Mouse (Mus musculus): ENCODE data around the gene Sipa1l3. TPM values are rescaled to one million over a fixed set of nuclear protein-coding genes. Genes with fewer than 3 reads are reported as not detected.
A peak's percentile ranks its signal among the peaks of the same experiment; 100 is the strongest.

Gene Sipa1l3
- polyA plus RNA-seq, 1 experiment from 2014 or later, result 16.8 TPM

DNA sequence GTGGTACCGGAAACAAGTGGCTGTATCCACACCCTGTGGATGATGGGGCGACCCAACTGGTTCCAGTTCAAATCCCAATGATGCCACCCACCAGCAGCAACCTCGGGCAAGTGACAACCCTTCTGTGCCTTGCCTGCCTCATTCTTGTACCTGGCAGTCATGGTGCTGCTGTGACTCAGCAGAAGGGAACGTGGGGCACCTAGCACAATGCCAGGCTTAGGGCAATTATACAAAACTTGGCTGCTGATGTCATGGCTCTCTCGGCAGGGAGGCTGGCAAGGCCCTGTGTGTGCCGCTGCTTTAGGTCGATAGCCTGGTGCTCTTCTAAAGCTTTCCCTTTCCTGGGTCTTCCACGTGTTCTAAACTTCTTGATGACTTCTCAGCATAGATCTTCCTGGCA, 166.2 kb downstream of the Sipa1l3 start:
- Histone ChIP-seq H3K27me3 (no peaks in the 10 kb centered on the region), H3K9me3 (no peaks in the 10 kb centered on the region), H3K4me3 (no peak overlapping the region), H3K4me2 (no peak overlapping the region), H3K27ac (replicated peaks) (no peak overlapping the region), H3K9ac (no peak overlapping the region), H3K36me3 (peaks cover 70% of the 10 kb centered on the region), H3K4me1 (replicated peaks) (no peaks in the 10 kb centered on the region)
- ATAC-seq (ENCODE audit: low read depth), result no peak
- WGBS, result 90% methylated on average over 8 of the region's 8 CpGs

DNA sequence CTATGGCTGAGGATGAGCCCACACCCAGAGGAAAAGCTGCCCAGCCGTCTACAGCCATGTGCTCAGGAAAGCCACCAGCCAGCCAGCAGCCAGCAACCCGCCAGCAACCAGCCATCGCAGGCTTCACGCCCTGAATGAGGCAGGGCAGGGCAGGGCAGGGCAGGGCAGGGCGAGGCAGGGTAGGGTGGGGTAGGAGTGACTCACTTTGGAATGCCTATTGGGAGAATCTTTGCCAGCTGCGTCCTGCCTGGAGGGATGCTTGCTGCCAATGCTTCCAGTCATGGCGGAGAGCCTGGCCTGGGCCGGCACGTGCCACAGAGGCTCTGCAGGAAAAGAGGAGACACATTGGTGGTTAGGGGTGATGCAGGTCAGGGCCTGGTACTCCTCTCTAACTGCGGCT, 168.0 kb downstream of the Sipa1l3 start:
- Histone ChIP-seq H3K27ac (replicated peaks) (no peak overlapping the region), H3K36me3 (peaks cover 71% of the 10 kb centered on the region)
- ATAC-seq (ENCODE audit: low read depth), result no peak

DNA sequence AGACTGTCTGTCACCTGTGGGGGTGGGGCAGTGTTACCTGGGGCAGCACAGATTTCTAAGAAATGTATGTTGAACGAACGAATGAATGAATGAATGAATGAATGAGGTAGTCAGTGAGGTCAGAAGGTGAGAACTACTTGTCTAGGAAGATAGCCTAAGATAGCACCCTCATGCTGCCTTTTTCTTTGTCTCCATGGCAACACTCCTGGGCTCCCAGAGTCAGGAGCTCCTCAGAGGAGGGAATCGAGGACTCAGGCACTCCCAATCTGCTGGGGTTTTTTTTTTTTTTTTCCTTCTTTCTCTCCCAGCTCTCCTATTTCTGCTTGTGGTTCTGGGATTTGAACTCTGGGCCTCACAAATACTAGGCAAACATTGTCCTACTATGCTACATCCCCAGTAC, 172.2 kb downstream of the Sipa1l3 start:
- ATAC-seq (ENCODE audit: low read depth), result no peak
- peaks cover 45% of the 10 kb centered on the region for H3K36me3 ChIP-seq
- no peaks in the 10 kb centered on the region for H3K27me3 ChIP-seq
- H3K9ac ChIP-seq, result no peak overlapping the region
- peaks cover 32% of the 10 kb centered on the region for H3K4me1 ChIP-seq (replicated peaks)
- H3K4me3 ChIP-seq, result no peak overlapping the region
- no peaks in the 10 kb centered on the region for H3K9me3 ChIP-seq
- H3K4me2 ChIP-seq, result no peak overlapping the region
- H3K27ac ChIP-seq (replicated peaks), result no peak overlapping the region
- 64% methylated on average over 3 of the region's 3 CpGs for WGBS

More for the DNA sequence above, 168.0 kb downstream of the Sipa1l3 start:
- 84% methylated on average over 10 of the region's 10 CpGs for WGBS
- no peak overlapping the region for H3K4me2 ChIP-seq
- peaks cover 11% of the 10 kb centered on the region for H3K4me1 ChIP-seq (replicated peaks)
- no peak overlapping the region for H3K9ac ChIP-seq
- no peak overlapping the region for H3K4me3 ChIP-seq
- no peaks in the 10 kb centered on the region for H3K27me3 ChIP-seq
- H3K9me3 ChIP-seq, result no peaks in the 10 kb centered on the region

DNA sequence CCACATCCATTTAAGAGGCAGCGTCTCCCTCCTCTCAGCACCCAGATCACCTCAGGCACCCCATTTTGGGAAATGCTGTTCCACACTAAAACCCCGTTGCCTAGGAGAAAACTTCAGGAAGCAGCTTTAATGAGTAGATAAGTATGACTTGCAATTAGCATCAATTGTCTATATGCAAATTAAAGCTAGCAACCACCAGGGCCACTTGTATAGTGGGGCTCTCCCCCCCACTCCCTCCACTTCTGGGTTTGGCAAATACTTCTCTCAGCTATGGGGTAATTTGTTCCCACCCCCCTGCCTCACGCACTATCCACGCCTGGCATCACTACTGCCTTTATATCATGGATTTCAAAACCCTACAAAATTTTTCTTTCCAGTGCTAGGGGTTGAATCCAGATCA, 172.9 kb downstream of the Sipa1l3 start:
- Histone ChIP-seq H3K4me1 (replicated peaks) (peaks cover 32% of the 10 kb centered on the region), H3K4me2 (no peak overlapping the region), H3K4me3 (no peak overlapping the region), H3K27me3 (no peaks in the 10 kb centered on the region), H3K9ac (no peak overlapping the region), H3K9me3 (no peaks in the 10 kb centered on the region), H3K27ac (replicated peaks) (0 out of 2 replicates have a peak overlapping the region, but pooled peaks have one; percentile 19), H3K36me3 (peaks cover 38% of the 10 kb centered on the region)
- WGBS, result 53% methylated on average over 4 of the region's 4 CpGs
- no peak for ATAC-seq (ENCODE audit: low read depth)

DNA sequence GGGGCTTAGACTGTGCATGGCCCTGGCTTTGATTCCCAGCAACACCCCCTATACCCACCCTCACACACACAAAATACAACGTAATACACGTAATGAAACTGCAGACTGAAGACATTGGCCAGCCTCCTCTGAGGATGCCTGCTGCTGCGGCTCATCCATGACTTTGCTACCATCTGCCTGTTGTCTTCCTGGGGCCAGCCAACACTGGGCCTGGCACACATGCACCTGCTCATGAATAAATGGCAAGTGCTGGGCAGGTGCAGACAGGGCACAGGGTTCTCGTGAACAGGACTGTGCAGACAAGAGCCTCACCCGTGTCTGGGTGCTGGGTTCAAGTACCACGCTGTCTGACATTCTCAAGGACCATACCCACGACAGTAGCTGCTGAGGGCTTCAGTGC, 174.7 kb downstream of the Sipa1l3 start:
- Histone ChIP-seq H3K27ac (replicated peaks) (no peak overlapping the region), H3K9me3 (no peaks in the 10 kb centered on the region), H3K36me3 (peaks cover 32% of the 10 kb centered on the region), H3K9ac (no peak overlapping the region), H3K4me3 (no peak overlapping the region), H3K4me1 (replicated peaks) (peaks cover 32% of the 10 kb centered on the region), H3K4me2 (no peak overlapping the region), H3K27me3 (no peaks in the 10 kb centered on the region)
- 88% methylated on average over 7 of the region's 7 CpGs for WGBS
- ATAC-seq (ENCODE audit: low read depth), result no peak

DNA sequence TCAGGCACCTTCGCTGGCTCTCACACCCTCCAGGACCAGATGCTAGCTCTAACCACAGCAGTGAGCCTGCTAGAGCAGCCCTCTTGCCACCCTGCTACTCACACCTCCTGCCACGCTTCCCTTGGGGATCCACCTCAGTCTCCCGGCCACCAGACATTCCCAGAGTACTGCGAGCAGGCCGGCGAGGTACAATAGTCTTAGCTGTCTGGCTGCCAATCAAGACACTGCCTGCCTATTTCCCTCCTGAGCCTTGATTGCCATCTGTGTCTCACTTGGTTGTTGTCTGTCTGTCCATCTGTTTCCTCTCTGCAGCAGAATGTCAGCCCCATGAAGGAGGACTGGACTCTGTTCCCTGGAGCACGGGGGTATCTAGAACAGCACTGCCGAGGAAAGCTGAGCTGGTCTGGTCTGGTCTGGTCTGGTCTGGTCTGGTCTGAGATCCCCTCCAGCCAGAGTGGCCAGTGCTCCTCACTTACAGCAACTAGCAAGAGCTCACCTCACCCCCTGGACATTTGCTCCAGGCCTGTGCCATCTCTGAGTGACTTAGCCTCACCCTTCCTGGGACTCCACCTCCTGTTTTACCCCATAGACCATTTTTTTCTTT, 175.8 kb downstream of the Sipa1l3 start:
- no peak for ATAC-seq (ENCODE audit: low read depth)
- Histone ChIP-seq H3K4me1 (replicated peaks) (peaks cover 32% of the 10 kb centered on the region), H3K27me3 (no peaks in the 10 kb centered on the region), H3K9me3 (no peaks in the 10 kb centered on the region), H3K27ac (replicated peaks) (peak overlapping the region; percentile 71), H3K36me3 (peaks cover 31% of the 10 kb centered on the region), H3K9ac (peak overlapping the region; percentile 31; the same call in 1 of the 2 replicates), H3K4me2 (no peak overlapping the region), H3K4me3 (no peak overlapping the region)
- WGBS, result 44% methylated on average over 8 of the region's 8 CpGs

DNA sequence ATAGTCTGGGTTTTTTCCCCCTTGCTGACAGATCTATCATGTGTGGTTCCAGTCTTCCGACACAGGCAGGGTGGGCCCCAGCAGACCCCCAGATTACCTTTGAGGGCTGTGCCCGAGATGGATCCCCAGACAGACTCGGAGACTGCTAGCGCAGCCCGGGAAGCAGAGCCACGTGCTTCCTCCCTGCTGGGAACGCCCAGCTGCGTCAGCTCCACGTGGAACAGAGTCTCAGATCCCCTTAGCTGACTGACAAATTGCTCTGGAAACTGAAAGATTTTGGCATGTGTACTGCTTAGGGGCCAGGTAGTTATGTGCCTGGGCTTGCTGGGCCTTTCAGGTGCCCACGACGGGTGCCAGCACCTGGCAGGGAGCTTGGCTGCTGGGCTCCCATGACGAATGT, 176.7 kb downstream of the Sipa1l3 start:
- H3K27me3 ChIP-seq, result no peaks in the 10 kb centered on the region
- H3K4me1 ChIP-seq (replicated peaks), result peaks cover 32% of the 10 kb centered on the region
- no peak for ATAC-seq (ENCODE audit: low read depth)
- H3K9me3 ChIP-seq, result no peaks in the 10 kb centered on the region
- no peak overlapping the region for H3K4me3 ChIP-seq
- H3K27ac ChIP-seq (replicated peaks), result peak overlapping the region; percentile 71
- H3K9ac ChIP-seq, result peak overlapping the region; percentile 34; the same call in 1 of the 2 replicates
- no peak overlapping the region for H3K4me2 ChIP-seq
- WGBS, result 48% methylated on average over 12 of the region's 12 CpGs
- peaks cover 32% of the 10 kb centered on the region for H3K36me3 ChIP-seq

DNA sequence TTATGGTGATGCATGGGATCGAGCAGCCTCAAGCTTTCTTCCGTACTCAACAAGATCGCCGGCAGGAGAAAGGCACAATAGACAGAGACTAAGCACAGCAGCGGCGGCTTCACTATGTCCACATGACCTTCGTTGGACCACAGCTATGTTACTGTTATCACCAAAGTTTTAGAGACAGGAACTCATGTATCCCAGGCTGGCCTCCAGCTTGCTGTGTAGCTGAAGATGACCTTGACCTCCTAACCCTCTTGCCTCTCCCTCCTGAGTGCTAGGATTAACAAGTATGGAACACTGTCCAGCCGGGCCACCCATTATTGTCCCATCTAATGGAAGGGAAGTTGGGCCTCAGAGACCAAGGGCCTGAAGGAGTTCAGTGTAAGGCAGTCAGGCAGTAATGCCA, 177.6 kb downstream of the Sipa1l3 start:
- H3K27ac ChIP-seq (replicated peaks), result no peak overlapping the region
- no peak overlapping the region for H3K4me3 ChIP-seq
- no peak overlapping the region for H3K9ac ChIP-seq
- peaks cover 24% of the 10 kb centered on the region for H3K4me1 ChIP-seq (replicated peaks)
- ATAC-seq (ENCODE audit: low read depth), result no peak
- H3K9me3 ChIP-seq, result no peaks in the 10 kb centered on the region
- WGBS, result 95% methylated on average over 8 of the region's 8 CpGs
- no peaks in the 10 kb centered on the region for H3K27me3 ChIP-seq
- no peak overlapping the region for H3K4me2 ChIP-seq
- peaks cover 32% of the 10 kb centered on the region for H3K36me3 ChIP-seq

DNA sequence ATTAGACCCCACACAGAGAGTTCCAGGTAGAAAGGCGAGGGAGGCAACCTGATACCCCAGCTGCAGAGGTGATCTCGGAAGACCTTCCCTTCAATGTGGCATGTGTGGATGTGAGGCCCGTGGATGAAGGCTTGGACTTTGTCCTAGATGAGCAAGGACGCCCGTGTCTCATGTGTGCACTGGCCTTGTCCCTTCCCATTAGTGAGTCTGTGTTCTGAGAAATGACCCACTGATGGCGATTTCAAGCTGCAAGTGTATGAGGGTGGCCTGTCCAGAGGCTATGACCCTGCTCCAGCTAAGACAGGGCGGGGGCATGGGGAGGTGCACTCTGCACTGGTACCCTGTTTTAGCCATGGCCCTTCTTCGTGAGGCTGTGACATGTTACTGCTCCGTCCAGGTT, 178.2 kb downstream of the Sipa1l3 start:
- H3K4me3 ChIP-seq, result no peak overlapping the region
- H3K4me2 ChIP-seq, result no peak overlapping the region
- no peak overlapping the region for H3K27ac ChIP-seq (replicated peaks)
- WGBS, result 91% methylated on average over 9 of the region's 9 CpGs
- H3K36me3 ChIP-seq, result peaks cover 32% of the 10 kb centered on the region
- no peaks in the 10 kb centered on the region for H3K9me3 ChIP-seq
- no peak for ATAC-seq (ENCODE audit: low read depth)
- no peaks in the 10 kb centered on the region for H3K27me3 ChIP-seq
- no peak overlapping the region for H3K9ac ChIP-seq
- peaks cover 18% of the 10 kb centered on the region for H3K4me1 ChIP-seq (replicated peaks)

DNA sequence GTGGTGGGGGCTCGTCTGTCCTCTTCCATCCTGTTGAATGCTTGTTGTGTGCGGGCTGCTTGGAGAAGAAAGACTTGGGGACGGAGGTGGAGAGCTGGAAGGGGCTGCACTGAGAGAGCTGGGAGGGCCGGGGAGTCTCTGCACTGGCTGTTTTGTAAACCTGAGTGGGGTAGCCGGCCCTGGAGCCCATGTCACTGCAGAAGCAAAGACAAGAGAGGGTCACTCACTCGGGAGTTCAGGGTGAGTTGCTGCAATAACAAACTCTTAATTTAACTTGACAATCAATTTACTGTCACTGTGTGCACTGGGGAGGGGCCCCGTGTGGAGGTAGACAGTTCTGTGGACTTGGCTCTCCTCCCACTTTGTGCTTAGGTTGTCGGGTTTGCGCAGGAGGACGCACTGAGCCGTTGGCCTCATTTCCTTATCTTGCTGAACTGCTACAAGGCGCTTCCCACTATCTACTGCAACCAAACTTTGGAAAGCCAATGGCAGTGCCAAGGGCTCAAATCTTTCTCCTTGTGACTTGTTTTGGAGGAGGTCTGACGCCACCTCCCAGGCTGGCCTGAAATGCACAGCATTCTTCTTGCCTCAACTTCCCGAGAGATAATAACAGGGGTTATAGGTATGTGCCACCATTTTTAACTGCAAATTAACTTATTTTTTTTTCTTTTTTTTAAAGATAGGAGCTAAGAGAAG, 179.3 kb downstream of the Sipa1l3 start:
- peaks cover 16% of the 10 kb centered on the region for H3K4me1 ChIP-seq (replicated peaks)
- no peaks in the 10 kb centered on the region for H3K9me3 ChIP-seq
- WGBS, result 76% methylated on average over 14 of the region's 14 CpGs
- peaks cover 32% of the 10 kb centered on the region for H3K36me3 ChIP-seq
- H3K4me3 ChIP-seq, result no peak overlapping the region
- H3K27ac ChIP-seq (replicated peaks), result no peak overlapping the region
- no peak overlapping the region for H3K4me2 ChIP-seq
- no peak for ATAC-seq (ENCODE audit: low read depth)
- H3K9ac ChIP-seq, result no peak overlapping the region
- no peaks in the 10 kb centered on the region for H3K27me3 ChIP-seq

DNA sequence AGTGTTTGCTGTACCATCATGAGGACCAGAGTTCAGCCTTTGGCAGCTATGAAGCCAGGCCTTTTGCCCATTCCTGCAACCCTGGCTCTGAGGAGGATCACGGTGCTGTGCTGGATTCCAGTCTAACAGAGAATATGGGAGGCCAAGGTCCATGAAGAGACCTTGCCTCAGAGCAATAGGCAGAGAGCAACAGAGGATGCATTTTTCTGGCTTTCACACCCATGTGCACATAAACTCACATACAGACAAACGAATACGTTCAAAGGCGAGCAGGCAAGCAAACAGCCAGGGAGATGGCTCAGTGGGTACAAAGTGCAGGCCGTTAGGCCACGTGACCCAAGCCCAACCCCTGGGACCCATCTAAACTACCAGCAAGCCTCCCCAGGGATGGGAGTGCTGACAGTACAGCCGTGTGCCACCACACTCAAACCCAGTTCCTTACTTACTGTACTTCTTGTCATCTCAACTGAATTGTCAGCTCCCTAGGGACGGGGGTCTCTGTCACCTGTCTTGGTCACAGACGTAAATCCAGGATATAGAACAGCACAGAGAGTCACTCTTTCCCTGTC, 180.0 kb downstream of the Sipa1l3 start:
- no peak for ATAC-seq (ENCODE audit: low read depth)
- WGBS, result 84% methylated on average over 9 of the region's 9 CpGs
- H3K27me3 ChIP-seq, result no peaks in the 10 kb centered on the region

DNA sequence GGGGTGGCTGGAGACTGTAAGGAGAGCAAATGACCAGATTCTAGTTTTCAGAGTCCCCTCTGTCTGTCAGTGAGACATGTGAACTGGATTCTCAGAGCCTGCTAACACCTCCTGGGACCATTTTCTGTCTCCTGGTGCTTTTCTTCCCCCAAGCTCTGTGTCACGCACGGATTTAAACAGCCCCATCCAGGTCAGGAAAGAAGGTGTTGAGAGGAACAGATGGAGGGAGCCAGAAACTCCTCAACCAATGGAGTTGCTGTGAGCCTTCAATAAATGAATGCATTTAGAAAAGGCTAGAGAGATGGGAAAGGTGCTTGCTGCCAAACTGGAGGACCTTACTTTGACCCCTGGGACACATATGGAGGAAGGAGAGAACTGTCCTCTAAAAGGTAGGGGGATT, 180.7 kb downstream of the Sipa1l3 start:
- ATAC-seq (ENCODE audit: low read depth), result no peak
- 84% methylated on average over 2 of the region's 2 CpGs for WGBS
- Histone ChIP-seq H3K4me2 (no peak overlapping the region), H3K27me3 (no peaks in the 10 kb centered on the region), H3K27ac (replicated peaks) (no peak overlapping the region), H3K4me1 (replicated peaks) (peaks cover 16% of the 10 kb centered on the region), H3K9ac (no peak overlapping the region), H3K4me3 (no peak overlapping the region), H3K9me3 (no peaks in the 10 kb centered on the region), H3K36me3 (peaks cover 29% of the 10 kb centered on the region)

More for the DNA sequence above, 180.0 kb downstream of the Sipa1l3 start:
- Histone ChIP-seq H3K36me3 (peaks cover 30% of the 10 kb centered on the region), H3K4me3 (no peak overlapping the region), H3K9me3 (no peaks in the 10 kb centered on the region), H3K4me1 (replicated peaks) (peaks cover 16% of the 10 kb centered on the region), H3K27ac (replicated peaks) (no peak overlapping the region), H3K9ac (no peak overlapping the region), H3K4me2 (no peak overlapping the region)
